Mouse (Mus musculus) hematopoietic stem cell, adult 5-6 weeks (primary cell): ENCODE measurements around the gene Cyld. TPM values are rescaled to one million over a fixed set of nuclear protein-coding genes. Genes with fewer than 3 reads are reported as not detected.
A peak's percentile ranks its signal among the peaks of the same experiment; 100 is the strongest.

Source experiments
- ATAC-seq, 2 experiments: fragments of 125-278 bp in 1 of 2; replicated peaks in 1 of 2; 2 replicates each; pipeline ENCODE4 v1.8.0; 2016 to 2017; ENCODE audit warnings: inconsistent platforms in 2 of 2, mild to moderate bottlenecking in 2 of 2, moderate number of reproducible peaks in 2 of 2, low read depth in 1 of 2, moderate TSS enrichment in 1 of 2; ENCODE audit not compliant: low FRiP score in 2 of 2, poor library complexity in 2 of 2, severe bottlenecking in 2 of 2, insufficient read depth in 1 of 2, low TSS enrichment in 1 of 2
- total RNA-seq: library from RNA; stranded (forward); fragments of 172-1452, 232-1000 nt; gene quantifications from 2 replicates; pipeline ENCODE4 v1.2.3, GENCODE M21; 2017

Gene Cyld
- 58.4 and 59.1 TPM in 2 replicates for total RNA-seq

DNA sequence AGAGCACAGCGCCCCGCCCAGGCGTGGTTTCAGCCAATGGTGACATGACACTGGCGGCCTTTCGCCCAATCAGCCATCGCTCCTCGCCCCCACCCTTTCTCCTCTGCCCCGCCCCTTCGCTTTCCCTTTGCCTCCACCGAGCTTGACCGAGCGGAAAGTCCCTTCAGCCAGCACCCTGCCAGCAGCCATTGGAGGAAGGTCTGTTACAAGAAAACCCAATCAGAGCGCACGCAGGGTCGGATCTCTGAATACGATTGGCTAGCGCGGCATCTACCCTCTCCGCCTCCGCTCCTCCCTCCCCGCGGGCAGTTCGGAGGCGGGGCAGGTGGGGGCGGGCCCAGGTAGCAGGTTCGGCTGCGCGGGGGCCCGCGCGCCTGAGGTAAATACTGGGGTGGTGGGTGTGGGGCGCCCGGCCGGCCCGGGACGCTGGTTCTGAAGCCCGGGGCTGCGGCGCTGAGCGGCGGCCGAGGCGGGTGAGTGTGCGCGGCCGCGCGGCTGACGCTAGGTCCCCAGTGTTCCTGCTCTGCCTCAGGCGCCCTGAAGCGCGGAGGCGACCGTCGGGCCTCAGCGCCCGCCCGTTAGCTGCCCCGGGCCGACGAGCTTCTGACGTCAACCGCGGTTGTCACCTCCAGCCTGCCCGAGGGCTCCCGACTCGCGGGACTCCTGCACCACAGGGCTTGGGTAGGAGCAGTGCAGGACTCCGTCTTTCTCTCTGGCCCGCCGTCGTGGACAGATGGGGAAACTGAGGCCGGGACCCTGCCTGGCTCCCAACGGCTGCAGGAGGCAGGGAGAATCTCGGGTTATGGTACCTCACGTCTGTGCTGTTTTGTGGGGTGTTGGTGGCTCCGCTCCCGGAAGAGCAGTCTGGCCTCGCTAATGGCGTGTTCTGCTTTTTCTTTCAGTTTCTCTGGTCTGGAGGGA lies at the start of gene Cyld:
Gene Cyld, plus strand, starts transcription at position 308 of the 921 bp plus-strand sequence.
- ATAC-seq: peak; percentile 94 to 95

DNA sequence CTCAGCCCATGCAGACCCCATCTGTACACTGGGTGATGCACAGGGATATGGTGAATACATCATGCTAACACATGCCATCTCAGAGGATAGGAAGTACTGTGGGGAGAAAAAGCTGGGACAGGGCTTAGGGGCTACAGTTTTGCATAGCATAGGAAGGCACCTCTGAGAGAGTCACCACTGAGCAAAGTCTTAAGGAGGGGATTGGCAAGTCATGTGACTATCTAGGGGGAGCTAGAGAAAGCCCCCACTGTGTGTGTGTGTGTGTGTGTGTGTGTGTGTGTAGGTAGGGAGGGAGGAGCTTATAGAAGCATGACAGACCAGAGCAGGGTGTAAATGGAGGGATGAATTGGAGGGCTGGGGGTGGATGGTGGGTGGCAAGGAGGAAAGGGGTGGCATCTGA lies 48.5 kb upstream of the Cyld start:
- no peak for ATAC-seq

DNA sequence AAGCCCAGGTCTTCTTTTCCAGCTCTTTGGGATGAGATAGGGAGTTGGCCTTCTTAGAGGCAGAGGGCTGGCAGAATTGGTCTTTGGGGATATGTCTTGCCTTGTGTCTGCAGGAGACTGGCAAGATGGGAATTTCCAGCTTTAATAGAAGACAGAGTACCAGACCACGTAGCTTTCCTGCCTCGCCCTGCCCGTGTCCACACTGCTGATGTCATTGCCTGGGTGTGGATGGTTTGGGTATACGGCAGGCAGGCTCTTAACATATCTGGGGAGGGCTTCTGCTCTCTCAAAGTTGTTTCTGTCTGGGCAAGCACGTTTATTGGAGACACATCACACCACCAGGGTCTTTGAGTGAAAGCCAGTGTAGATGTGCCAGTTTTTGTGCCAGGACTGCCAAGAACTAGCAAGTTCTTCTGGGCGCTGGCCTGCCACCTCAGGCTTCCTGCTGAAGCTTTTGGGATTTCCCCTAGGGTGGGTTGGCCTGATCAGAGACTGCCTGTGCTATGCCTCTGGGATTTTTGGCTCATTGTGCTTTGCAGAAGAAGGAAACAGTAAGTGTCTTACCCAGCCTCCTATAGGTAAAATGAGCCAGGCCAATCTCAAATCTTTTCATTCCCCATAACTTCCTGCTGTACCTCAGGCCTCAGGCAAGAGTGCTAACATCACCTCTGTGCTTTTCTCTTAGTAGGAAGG lies 46.7 kb upstream of the Cyld start:
- ATAC-seq: no peak

DNA sequence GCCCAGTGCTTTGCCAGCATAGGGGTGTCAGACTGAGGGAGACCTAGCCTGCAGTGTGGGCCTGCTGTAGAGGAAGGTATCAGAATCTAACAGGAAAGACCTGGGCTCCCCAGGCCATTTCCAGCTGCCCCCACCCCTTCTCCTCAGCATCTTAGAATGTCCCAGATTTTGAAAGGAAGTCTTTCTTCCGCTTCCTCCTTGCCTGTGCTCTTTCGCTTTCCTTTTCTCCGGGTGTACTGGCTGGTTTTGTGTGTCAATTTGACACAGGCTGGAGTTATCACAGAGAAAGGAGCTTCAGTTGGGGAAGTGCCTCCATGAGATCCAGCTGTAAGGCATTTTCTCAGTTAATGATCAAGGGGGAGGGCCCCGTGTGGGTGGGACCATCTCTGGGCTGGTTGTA lies 45.7 kb upstream of the Cyld start:
- peak; percentile 30 to 38; a peak in 1 of 4 replicates for ATAC-seq

DNA sequence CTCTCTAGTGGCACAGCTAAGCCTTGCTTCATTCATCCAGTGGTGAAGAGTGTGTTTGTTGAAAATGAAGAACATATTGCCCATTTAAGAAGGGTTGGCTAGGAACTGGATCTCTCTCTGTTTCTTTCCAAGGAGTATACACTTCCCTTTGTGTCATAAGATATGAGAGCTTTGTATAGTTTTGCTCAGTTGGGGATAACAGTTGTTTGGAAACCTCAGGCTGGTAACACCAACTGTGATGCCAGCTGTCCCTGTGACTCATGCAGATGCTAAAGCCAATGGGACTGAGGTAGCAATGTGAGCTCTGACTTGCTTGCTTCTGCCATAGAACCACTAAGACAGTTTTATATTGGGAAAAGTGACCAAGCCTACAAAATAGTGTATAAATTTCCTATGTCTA lies 41.5 kb upstream of the Cyld start:
- ATAC-seq: no peak

DNA sequence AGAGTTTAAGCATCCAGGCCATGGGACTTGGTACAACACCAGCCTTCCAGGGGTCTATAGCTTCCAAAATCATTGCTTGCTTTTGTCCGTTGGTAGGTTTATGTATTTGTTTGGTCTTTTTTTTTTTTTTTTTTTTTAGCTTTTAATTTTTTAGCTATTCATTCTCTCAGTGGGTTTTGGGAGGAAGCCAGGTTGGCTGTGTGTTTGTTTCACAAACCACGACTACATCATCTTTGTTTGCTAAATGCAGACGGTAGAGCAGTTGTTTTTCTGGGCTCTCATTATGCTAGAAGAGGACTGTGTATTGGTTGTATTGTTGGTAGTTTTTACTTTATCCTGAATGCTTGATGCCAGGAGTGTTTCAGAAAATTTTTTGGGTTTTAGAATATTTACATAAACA lies 37.0 kb upstream of the Cyld start:
- no peak for ATAC-seq

DNA sequence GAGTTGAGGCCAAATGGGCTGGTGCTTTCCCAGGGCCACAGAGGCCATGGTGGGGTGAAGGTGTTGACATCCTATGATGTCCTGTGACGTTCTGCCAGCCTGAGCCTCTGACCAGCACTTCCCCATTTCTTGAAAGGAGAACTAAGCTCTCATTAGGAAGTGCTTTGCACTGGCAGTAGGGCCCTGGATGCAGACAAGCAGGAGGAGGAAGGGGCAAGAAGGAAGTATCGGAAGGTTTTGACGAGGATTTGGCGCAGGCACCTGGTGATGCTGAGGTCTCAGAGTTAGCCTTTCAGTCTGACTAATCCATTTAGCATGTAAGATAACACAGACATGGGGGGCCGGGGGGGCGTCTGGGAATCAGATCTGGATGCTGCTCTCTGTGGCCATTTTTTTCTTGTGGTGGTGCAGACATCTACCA lies 34.4 kb upstream of the Cyld start:
- ATAC-seq: peak; percentile 95 to 96

DNA sequence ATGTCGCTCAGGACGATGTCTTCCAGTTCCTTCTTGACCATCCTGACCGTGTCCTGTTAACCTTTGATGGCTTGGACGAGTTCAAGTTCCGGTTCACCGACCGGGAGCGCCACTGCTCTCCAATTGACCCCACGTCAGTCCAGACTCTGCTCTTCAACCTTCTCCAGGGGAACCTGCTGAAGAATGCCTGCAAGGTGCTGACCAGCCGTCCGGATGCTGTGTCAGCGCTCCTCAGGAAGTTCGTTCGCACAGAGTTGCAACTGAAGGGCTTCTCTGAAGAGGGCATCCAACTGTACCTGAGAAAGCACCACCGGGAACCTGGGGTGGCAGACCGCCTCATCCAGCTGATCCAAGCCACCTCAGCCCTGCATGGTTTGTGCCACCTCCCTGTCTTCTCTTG lies 32.7 kb upstream of the Cyld start:
- ATAC-seq: no peak

DNA sequence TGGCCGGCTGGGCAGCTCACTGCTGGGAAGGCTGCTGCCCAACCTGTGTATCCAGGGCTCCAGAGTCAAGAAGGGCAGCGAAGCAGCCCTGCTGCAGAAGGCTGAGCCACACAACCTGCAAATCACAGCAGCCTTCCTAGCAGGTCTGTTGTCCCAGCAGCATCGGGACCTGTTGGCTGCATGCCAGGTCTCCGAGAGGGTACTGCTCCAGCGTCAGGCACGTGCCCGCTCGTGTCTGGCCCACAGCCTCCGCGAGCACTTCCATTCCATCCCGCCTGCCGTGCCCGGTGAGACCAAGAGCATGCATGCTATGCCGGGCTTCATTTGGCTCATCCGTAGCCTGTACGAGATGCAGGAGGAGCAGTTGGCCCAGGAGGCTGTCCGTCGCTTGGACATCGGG lies 31.9 kb upstream of the Cyld start:
- no peak for ATAC-seq

DNA sequence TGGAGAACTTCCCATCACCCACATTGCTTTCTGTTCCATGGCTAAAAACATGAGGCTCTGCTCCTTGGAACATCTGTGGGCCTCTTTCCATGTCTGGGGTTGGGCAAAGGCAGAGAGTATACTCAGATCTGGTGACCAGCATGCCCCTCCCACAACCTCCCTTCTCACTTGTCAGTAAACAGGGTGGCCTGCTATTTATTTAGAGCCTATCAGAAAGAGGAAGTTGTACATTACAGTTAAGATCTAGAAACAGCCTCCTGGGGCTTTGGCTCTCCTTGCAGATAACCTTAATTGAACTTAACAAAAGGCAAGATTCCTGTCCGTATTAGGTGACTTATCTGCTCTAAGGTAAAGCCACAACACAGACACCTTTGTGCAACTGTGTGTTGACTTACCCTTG lies 30.4 kb upstream of the Cyld start:
- peak; percentile 38 to 52 for ATAC-seq

DNA sequence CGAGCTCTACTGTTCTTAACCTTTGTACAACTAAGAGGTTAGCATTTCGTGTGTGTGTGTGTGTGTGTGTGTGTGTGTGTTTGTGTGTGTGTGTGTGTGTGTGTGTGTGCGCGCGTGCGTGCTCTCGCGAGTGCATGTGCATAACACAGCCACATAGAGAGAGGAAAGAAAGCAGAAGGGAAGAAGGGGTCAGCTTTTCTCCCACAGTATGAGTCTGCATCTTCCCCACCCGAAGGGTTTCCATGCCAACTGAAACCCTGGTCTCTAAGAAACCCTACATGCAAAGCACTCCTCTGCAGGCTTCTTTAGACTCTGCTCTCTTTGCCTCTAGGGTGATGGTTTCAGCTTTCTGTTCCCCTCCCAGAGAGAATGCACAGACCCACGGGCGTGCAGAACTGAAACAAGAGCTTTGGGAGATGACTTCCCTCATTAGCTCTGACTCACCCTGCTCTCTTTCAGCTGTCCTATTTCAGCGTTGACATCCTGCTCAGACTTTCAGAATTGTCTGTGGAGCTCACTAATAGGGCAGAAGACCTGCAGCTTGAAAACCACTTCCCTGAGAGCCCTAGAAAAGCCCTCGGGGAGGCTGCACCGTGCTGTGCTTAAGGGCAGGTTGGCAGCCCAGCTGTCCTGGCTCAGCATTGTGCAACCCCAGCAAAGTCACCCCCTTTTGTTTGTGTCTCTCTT lies 28.3 kb upstream of the Cyld start:
- peak; percentile 70 to 77 for ATAC-seq

DNA sequence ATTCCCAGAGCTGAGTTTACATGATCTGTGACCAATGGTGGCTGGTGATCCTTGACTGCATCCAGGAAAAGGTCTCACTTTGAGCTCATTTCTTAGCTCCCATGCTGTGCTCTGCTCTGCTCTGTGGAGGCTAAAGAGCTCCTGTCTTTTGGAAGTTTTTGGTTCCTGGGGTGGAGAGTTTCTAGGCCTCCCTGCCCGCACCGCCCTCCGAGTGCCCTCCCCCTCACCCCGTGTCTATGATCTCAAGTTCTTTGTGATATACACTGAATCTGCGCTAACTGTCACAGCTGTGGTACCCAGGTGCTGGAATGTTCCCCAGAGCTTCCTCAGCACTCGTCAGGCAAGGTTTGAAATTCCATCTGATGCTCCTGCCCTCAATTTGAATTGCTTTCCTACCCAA lies 26.0 kb upstream of the Cyld start:
- ATAC-seq: no peak

DNA sequence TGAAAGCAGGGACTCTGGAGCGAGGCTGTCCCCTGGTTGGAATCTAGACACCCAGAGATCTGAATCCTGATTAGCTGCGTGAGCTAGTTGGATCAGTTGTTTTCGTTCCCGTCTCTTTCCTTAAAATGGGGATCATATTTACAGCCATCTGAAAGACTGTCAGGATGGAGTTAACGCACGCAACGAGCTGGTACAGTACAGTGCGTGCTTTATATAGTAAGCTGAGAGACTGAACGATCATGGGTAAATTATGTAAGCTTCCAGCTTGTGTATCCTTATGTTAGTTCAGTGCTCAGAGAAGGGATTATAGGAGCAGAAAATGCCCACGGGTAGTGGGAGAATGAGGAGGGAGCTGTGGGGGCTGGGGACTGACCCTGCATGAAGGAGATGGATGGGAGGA lies 25.3 kb upstream of the Cyld start:
- ATAC-seq: no peak

DNA sequence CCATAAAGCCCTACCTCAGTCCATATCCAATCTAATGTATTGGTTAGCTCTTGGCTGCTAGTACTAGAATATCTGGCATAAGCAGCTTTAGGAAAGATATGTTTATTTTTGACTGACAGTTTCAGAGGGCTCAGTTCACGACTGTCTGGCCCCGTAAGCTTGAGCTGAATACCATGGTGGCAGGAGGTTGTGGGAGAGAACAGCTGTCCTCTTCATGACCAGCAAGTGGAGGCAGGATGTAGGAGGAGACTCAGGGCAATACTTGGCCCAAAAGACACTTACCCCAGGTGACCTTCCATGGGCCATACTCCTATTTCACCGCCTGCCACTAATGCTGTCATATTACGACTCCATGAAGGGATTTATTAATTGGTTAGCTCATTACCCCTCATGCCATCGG lies 23.0 kb upstream of the Cyld start:
- ATAC-seq: no peak

DNA sequence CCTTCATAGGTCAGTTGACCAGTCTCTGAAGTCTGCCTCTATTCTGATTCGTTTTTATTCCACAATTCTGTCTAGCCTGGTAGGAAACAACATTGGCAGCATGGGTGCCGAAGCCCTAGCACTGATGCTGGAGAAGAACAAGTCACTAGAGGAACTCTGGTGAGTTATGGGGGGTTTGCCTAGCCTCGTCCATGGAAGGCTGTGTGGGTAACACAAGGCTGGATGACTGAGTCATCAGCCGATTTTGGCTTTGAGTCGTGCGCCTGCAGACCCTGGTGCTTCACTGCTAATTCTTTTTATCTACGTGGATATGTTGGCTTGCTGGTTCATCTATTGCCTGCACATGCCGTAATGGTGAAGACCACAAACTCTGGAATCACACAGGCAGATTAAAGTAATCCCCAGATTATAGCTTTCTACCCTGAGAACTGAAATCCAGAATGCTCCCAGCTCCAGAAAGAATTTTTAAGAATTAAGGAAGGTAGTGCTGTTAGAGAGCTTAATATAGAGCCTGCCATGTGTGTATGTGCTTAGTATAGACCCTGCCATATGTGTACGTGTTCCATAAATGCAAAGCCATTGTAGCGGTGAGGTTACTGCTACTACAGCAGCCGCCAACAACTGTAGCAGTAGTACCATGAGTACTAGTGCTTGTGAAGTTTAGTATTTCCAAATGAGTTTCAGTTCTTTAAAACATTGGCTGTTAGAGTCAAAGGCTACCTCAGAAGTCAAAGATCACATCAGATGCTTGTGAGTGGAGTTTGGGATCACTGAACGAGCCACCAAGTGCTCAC lies 21.3 kb upstream of the Cyld start:
- no peak for ATAC-seq

DNA sequence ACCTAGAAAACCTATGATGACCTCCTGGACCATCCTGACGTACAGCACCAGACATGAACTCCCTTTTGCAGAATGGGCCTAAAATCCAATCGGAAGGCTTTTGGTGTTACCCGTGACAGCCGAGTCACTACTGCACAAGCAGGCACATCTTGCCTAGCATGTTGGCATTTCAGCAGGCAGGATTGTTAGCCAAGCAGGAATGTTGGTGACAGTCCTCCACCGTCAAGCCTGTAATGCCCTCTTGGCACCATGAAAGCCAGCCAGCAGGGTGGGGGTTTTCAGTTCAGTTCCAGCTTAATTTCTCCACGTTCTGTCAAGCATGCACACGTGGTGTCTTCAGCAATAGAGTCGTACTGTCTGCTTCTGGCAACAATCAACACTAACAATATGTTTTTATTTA lies 19.8 kb upstream of the Cyld start:
- no peak for ATAC-seq

DNA sequence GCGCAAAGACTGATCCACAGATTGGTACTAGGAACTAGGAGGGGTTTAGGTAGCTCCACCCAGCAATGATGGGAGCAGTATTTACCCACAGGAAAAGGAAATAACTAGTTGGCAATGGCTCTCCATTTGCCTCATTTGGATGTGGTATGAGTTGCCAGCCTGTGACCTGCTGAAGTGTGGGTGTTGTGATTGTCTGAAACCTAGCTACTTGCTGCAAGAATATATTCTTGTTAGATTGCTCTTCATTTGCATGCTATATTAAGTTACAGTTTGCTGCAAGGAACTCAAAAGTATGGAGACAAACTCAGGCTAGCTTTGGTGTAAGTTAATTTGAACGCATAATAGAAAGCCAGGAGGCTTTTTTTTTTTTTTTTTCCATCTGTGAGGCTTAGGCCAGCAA lies 16.3 kb upstream of the Cyld start:
- ATAC-seq: no peak
